Mouse (Mus musculus) embryo, embryonic 10.5 days (tissue): ENCODE data around the gene 2900011O08Rik.
"Not testable (repeated sequence)": the region's sequence is repeated elsewhere in the genome, so short reads cannot be mapped to it uniquely, and the experiment has no call there.

Experiments
- DNase-seq: peaks from one replicate; pipeline ENCODE4 v3.0.0-alpha.2; 2015; ENCODE audit warnings: low spot score

Gene 2900011O08Rik

DNA sequence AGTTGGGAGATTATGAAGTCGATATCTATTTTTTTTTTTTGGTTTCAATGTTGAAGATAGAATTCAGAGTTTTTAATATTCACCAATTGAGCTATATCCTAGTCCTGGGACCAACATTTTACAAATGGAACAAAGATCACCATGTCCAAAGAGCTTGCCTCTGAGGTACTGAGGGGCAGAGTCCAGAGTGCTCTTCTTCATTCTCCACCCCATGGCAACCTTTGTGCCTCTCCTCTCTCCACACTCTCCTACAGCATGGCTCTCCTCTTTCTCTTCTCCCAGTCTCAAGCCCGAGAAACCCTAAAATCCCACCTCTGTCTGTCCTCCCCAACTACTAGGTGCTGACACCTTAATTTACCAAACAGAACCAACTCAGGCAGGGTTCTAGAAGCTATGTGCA lies 18.3 kb downstream of the 2900011O08Rik start:
- DNase-seq, result no peak

DNA sequence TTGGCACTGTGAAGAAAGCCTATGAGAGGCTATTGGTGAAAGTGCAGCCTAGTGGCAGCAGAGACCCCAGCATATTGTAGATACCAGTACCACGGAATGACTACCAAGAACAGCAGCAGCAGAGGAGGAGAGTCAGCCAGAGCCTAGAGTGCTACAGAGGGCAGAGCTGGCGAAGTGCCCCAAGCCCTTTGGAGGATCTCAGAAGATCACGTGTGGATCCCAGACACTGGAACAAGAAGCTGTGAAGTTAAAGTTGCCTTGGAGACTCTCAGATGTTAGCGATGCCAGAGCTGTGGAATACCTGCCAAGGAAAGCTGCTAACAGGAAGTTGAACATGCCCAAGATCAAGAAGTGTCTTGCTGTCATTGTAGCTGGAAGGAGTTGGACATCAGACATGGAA lies 18.9 kb downstream of the 2900011O08Rik start:
- no peak for DNase-seq

DNA sequence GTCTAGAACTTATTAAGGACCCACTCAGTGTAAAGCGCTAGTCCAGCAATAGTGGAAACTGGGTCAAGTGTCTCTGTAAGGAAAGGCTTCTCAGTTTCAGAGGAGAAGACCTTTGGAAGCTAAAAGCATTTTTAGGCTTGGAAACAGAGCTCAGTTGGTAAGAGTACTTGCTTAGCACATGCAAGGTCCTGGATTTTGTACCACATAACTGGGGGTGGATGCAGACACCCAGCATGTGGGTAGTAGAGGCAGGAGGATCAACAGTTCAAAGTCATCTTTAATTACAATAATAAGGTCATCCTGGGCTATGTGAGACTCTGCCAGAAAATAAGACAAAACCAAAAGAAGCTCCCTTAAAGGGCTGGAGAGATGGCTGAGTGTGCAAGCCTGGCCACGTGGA lies 21.7 kb downstream of the 2900011O08Rik start:
- DNase-seq, result no peak

DNA sequence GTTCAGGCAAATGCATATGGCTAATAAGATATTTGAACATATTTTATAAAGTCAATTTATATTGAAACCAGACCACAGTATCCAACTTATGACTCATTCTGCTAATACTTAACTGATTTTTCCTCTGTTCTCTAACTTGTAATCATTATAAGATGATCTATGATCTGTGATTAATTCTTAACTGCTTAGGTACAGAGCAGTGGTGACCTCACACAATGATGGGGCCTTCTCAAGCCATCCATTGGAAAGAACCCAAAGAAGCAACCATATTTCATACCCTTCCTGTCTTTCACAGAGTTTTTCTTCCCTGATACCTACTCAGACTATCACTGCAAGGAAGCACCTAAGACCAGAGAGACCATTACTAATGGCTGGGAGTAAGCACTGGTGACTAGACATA lies 22.3 kb downstream of the 2900011O08Rik start:
- no peak for DNase-seq

DNA sequence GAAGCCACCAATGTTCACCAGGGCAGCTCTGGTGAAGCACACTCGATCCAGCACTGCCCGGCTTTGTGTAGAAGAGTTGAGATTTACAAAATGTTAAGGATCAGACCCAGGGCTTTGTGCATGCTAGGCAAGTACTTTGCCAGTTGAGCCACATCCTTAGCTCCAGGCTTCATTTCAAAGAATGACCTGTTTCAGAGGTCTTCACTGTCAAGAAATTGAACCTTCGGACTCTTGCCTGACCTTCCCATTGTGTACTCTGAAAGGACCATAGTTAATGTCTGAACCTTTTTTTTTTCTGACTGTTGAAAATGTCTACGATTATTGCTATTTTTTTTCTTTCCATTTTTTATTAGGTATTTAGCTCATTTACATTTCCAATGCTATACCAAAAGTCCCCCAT lies 23.6 kb downstream of the 2900011O08Rik start:
- no peak for DNase-seq

DNA sequence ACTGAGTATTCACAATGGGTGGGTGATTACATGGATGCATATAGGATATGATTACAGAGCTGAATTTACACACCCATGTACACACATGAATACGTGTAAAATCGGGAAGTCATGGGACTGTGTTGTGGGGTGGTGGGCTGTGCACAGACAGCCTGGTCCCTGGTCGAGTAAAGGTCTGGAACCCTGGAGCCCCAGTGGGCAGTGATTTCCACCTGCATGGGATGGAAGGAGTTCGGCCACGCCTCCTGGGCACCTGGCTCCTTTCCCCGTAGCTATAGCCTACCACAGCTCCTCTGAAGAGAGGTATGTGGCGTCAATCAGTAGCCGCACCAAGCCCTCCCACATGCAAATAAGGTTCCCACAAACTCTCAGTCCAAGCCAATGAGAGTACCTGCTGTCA lies 30.9 kb downstream of the 2900011O08Rik start:
- DNase-seq, result no peak

DNA sequence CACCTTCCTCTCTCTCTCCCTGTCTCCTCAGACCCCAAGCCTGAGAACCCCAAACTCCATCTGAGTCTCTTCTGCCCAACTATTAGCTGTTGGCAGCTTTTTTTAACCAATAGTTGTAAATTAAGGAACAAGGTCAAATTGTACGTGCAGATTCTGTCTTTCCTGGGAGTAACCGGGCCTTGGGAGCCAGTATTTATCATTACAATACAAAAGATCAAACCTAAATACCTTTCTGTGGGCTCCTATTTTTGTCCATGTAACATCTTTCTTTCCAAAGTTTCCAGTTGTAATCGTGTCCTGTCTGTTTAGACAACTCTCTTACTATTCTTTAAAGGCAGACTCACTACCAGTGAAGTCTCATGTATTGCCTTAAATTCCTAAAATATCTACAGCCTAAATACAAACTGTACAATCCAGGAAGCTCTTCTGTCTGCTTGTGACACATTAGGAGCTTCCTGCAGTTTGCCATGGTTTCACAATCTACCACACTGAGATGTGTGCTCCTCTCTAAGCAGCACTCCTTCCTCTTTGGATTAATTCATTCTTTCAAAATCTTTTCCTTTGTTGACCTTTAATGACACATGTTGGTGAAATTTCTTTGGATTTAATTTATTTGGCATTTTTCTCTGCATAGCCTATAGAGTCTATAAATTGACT lies 34.9 kb downstream of the 2900011O08Rik start:
- DNase-seq, result no peak

DNA sequence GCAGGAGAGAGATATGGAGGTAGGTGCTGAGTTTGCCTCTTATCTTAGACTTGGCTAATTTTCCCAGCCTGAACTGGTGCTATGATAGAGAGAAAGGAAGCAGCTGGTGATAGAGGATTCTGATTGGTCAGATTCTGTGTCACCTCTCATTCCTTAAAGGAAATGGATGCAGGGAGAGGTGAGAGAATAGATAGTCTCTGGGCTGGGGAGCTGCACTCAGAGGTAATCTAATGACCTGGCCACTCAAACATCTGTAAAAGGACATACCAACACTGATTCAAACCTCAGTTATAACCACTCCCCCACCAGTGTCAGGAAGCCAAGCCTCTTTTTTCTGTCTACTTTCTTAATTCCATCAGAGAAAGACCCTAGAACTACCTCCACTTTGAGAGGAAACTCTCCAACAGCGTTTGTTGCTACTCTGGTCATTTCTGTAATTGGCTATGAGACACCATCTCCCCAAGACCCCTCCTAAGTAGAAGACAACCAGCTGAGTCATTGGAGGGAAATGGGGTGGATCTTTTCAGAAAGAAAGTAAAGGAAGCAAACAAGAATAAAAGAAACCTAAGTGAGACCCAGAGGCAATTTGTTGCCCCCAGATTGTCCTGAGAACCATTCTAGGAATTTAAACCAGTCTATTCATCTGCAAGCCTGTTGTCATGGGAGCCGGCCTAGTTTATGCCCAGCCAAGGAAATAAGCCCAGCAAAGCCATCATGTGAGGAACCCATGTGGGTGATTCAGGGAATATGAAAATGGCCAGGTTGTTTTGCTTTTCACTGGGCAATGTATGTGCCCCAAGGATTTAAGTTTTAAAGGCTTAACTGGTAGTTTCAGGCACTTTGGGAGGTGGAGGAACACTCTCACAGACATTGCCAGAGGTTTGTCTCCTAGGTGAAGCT lies 38.9 kb downstream of the 2900011O08Rik start:
- DNase-seq, result no peak

DNA sequence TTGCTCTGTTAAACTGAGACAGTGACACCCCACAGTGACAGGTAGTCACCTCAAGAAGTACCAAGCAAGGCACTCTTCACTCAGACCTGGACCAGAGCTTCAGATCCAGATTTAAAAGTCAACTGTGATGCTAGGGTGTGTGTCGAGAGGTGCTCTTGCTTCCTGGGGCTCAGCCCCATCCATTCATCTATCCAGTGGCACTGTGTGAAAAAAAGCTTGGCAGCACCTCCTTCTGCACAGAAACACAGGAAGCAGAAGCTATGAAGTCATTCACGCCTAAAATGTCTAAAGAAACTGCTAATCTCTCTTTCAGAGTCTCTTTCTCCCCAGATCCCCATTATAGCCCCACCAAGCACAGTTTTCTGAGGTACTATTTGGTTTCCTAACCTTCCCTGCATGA lies 42.7 kb downstream of the 2900011O08Rik start:
- no peak for DNase-seq

DNA sequence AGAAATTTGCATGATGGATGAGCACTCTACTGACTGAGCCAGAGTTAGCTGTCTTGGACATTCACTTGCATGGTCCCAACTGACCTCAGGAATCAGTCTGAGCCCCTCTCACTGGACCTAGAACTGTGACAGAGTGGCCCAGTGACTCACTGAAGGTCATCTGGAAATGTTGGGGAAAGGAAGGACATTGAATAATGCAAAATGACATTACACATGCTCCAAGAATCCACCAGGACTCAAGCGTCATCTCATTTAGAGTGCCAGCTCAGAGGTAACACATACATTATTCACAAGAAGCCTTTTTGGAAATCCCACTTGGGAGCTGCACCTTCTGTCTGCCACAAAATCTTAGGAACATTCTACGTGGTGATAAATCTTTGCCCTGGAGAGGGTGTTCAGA lies 43.4 kb downstream of the 2900011O08Rik start:
- DNase-seq, result no peak

DNA sequence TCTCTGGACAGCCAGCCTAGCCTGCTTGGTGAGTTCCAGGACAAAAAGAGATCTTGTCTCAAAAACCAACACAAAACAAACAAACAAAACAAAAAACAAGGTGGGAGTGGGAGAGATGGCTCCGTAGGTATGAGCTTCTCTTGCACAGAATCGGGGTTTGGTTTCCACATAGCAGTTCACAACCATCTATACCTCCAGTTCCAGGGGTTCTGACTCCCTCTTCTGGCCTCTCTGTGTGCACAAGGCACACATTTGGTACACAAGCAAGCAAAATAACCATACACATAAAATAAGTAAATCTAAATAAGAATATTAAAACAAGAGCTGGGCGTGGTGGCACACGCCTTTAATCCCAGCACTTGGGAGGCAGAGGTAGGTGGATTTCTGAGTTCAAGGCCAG lies 44.2 kb downstream of the 2900011O08Rik start:
- DNase-seq, result no peak

DNA sequence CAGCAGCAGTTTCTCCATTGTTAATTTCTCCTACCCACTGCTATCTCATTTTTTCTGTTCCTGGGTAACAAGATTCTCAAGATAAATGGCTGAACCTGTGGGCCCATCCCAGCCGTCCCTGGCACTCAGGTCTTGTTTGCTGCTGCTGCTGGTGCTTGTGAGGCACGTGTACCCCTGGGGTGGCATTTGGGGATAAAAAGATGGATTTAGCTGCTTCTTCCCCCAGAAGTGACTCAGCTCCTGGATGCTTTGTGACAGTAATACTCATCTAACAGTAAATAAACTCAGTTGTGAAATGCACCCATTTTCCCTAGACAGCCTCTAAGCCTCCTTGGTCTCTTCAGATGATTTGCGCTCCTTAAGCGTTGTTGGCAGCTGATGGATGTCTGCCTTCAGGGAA lies 46.7 kb downstream of the 2900011O08Rik start:
- DNase-seq, result no peak

DNA sequence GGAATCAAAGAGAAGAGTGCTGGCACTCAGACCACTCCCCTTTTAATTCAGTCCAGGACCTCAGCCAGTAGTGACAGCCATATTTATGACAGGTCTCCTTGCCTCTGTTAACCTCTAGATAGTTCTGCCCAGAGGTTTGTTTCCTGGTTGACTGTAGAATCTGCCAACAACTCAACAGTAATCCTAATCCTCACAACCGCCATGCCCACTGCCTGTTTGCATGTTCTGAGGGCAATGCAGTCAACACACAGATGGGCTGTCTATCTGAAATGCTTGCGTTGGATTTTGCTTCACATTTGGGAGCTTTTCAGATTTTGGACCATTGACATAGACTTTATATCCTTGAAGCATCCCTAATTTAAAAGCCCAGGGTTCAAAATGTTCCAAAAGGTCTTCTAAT lies 56.0 kb downstream of the 2900011O08Rik start:
- no peak for DNase-seq

DNA sequence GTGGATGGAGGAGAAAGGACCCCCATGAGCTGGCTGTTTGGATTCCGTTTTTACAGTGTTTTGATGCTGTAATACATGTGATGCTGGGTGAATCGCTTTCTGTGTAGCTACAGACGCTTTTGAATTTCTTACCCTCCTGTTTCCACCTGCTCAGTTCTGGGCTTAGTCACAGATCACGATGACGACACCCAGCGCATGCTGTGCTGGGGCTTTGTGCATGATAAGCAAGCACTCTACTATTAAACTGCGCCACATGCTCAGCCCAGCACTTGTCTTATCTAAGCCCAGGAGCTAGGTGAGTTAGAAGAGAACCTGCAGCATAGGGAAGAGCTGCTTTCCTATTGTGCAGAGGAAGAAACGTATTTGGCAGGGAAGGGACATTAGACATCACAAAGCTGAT lies 58.3 kb downstream of the 2900011O08Rik start:
- DNase-seq, result no peak

DNA sequence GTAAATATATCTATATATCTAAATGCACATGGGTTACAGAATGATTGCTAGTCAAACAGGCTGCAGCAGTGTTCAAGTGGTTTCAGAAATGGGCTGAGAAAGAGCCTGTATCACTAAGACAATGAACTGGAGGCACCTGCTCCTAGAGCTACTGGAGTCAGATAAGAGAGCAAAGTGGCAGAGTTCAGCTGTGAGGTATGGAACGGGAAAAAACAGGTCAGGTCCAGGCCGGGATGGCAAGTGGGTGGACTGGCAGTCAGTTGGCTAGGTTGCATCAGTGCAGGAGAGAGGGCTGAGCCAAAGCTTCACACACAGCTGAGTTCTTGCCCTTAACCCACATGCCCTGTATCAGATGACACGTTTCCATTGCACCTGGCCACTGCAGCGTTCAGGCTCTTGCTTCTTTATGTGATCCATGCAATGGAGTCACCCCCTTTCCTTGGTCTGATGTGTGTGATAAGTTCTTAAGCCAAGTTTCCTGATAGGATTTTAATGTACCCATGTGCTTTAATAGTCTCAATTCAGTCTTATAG lies 59.9 kb downstream of the 2900011O08Rik start:
- no peak for DNase-seq

DNA sequence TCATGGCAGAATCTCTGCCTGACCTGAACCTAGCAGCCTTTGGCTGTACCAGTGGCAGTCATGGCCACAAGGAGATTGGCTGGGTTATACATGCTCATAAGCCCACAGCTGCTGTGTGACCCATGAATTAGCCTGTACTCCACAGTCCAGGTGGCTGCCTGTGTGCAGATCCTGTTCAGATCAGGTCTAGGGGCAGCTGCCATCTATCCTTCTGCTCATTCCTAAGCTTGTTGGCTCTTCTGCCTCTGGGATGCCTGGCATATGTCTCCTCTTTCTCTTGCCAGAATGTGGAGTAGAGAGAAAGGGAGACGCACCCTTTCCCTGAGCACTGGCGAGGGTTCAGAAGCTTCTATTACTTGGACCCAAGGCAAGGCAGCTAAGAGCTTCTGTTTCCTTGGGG lies 65.8 kb downstream of the 2900011O08Rik start:
- no peak for DNase-seq

DNA sequence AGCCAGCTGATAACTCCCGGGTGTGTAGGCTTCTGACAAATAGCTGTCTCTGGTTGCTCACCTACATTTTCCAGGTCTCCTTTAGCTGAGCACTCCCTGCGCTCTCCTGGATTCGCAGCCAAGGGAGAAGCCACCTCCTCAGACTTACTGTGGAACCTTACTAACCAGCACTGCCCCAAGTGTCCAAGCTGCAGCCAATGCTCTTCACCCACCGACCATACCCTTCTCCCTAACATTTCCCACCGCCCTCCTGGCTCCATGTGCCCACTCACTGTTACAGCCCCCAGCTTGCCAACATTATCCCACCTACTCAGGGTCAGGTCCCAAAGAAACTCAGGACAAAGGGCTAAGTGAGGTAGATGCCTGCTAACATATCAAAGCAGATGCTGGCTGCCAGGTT lies 66.7 kb downstream of the 2900011O08Rik start:
- DNase-seq, result no peak

DNA sequence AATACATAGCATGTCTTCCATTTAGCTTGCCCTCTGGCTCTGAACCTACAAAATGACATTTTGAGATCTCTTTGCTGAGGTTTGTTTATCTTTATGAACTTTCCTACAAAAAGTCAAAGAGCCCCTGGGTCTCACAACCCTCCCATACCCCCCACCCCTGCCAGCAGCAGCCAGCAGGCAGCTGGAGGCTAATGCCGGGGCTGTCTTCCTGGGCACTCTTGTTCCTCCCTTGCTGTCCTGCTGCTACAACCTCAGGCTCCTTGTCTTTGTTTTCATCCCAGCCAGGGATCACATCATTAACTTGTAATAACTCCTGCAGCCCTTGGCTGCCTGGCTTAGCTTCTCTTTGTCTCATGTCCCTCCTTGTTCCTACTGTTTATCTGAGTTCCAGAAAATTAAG lies 68.9 kb downstream of the 2900011O08Rik start:
- DNase-seq, result no peak

DNA sequence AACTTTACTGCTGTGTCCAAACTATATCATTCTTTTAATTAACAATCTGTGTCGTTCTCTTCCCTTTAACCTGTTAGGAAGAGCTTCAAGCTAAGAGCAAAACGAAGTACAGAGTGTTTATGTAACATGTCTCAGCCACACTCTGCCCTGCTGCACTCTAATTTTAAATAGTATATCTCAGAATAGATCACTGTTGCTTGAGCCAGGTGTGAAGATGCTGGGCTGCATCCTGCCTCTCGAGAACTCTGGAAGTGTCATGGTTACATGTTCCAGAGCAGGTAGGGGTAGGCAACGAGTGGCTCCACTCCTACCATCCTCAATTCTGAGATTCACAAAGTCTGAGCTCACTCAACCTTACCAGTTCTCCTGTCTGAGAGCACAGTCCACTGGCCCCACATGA lies 70.3 kb downstream of the 2900011O08Rik start:
- no peak for DNase-seq

DNA sequence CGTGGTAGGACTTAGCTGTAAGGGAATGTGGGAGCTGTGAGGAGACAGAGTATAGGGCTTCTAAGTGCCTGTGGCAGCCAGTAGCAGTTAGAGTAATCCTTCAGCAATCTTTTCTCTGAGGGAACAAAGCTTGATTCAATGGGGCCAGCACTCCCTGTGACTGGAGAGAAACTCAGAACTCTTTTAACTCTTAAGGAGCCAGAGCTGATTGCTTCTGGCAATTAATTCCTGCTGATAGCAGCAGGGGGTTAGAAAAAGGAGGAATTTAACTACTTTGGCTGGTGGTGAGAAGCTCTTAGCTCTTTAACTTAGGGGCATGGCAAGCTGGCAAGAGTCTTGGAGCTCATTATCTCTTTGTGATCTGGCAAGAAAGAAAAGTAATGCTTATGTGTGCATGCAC lies 72.1 kb downstream of the 2900011O08Rik start:
- DNase-seq, result peak; percentile 38

DNA sequence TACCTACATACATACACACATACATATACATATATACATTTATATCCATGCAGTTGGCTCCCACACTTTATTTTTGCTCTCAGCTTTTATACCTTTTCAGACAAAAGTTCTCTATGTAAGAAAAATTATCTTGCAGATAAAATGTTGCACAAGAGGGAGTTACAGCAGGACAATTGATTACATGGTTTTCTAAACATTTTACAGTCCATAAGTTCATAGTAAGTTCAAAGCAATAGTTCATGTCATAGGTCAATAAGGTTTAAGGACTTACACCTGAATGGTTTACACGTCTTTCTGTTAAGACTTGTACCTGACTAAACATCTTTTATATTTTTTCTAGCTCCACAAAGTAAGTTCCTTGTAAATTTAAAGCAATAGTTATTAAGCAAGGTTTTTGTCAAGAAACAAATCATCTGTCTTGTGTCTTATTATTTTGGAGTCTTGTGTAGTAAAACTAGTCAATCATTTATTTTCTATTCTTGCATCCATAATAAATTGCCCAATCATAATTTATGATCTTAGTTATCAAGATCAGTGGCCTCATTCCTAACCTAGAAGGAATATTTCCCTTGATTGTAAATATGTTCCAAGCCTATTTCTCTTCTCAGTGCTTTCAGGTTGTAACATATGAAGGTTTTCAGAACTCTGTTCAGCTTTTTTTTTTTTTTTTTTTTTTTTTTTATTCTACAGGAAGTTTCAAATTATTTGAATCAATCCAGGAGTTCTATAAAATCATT lies 72.9 kb downstream of the 2900011O08Rik start:
- DNase-seq, result no peak

DNA sequence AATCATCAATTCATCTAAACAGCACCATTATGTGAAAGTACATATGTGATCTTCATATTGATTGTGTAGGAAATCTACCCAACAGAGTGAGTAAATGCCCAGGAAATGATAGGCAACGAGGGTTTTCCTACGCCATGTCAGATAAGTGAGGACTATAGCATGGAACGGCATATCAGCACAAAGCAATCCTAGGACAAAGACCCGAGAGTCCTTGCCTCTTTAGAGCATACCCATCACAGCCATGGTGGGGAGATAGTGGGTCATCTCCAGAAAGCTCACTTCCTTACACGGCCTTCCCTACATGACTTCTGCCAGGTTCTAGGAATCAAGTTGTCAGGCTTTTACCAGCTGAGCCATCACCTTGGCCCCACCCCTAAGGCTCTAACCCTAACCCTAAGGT lies 73.5 kb downstream of the 2900011O08Rik start:
- no peak for DNase-seq

DNA sequence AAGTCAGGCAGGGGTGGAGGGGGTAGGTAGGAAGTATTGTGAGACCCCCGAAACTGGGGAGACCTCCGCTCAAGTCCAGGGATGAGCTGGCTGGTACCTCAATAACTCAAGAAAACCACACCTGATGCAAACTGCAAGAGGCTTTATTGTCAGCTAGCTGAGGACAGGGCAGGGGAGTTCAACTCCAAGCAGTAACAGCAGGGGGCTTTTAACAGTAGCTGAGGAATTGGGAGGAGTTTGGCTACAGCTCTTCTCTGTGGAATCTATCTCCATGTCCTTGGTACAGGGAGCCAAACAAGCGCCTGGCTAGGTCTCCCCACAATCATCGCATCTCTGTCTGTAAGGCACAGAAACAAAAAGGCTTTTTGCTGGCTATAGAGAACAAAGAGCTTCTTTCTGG lies 80.2 kb downstream of the 2900011O08Rik start:
- DNase-seq, result not testable (repeated sequence)
